Mouse (Mus musculus): ENCODE measurements around the gene Spata3. TPM values are rescaled to one million over a fixed set of nuclear protein-coding genes. Genes with fewer than 3 reads are reported as not detected.

The Spata3 gene
- not detected in 2 replicates for polyA plus RNA-seq (2011; ENCODE audit: insufficient read depth, insufficient read length, low replicate concordance, missing spikeins)

- 88% methylated on average over 8 of the region's 8 CpGs for WGBS
Measured at GRCm38 (mm10) chr1:86016516-86016915, at the start of gene Spata3. TSS of gene Spata3 (plus strand) at chr1:86016816.

GRCm38 (mm10) chr1:85969081-85969480 is 47.5 kb upstream of the Spata3 start:
- Histone ChIP-seq H3K4me1 (ENCODE audit: control insufficient read depth, insufficient read depth, low read length) (no peaks in the 10 kb centered on the region), H3K4me3 (replicated peaks; ENCODE audit: control insufficient read depth, low read depth, low read length) (no peak overlapping the region), H3K27ac (ENCODE audit: control insufficient read depth, insufficient read depth, low read depth, low read length, poor library complexity) (no peak overlapping the region)
- TF ChIP-seq POLR2A (IDR thresholded peaks at IDR 0.05; ENCODE audit: borderline replicate concordance, control insufficient read depth, low read depth, low read length) (no peak), CTCF (IDR thresholded peaks at IDR 0.05; ENCODE audit: control insufficient read depth, insufficient read depth, low read length) (no peak)
- 63% methylated on average over 1 of the region's 1 CpGs for WGBS

More at GRCm38 (mm10) chr1:86016516-86016915, at the start of gene Spata3:
- no peak for TF ChIP-seq POLR2A (IDR thresholded peaks at IDR 0.05; ENCODE audit: borderline replicate concordance, control insufficient read depth, low read depth, low read length)
- TF ChIP-seq CTCF (IDR thresholded peaks at IDR 0.05; ENCODE audit: control insufficient read depth, insufficient read depth, low read length) = no peak
- Histone ChIP-seq H3K4me1 (ENCODE audit: control insufficient read depth, insufficient read depth, low read length) (no peaks in the 10 kb centered on the region), H3K27ac (ENCODE audit: control insufficient read depth, insufficient read depth, low read depth, low read length, poor library complexity) (no peak within 1 kb of the TSS), H3K4me3 (replicated peaks; ENCODE audit: control insufficient read depth, low read depth, low read length) (no peak within 1 kb of the TSS)

DNA sequence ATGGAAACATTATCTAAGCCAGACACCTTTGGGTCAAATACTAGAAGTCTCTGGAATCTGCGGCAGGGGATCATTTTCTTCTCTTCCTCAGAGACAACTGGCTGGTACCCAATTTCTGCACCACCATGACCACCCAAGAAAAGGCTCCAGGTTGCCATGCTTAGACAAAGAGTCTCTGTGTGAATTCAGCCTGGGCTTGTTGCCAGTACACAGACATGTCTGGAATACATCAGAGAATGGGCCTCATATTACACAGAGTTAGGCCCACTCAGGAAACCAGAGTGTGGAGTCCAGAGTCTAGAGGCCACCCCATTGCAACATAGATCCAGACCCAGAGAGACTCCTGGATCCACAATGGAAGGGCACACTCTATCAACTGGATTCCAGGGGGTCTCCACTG is 47.1 kb upstream of the Spata3 start:
- Histone ChIP-seq H3K4me1 (ENCODE audit: control insufficient read depth, insufficient read depth, low read length) (no peaks in the 10 kb centered on the region), H3K27ac (ENCODE audit: control insufficient read depth, insufficient read depth, low read depth, low read length, poor library complexity) (no peak overlapping the region), H3K4me3 (replicated peaks; ENCODE audit: control insufficient read depth, low read depth, low read length) (no peak overlapping the region)
- WGBS = 87% methylated on average over 1 of the region's 1 CpGs
- no peak for TF ChIP-seq CTCF (IDR thresholded peaks at IDR 0.05; ENCODE audit: control insufficient read depth, insufficient read depth, low read length)
- no peak for TF ChIP-seq POLR2A (IDR thresholded peaks at IDR 0.05; ENCODE audit: borderline replicate concordance, control insufficient read depth, low read depth, low read length)

- Histone ChIP-seq H3K4me3 (replicated peaks; ENCODE audit: control insufficient read depth, low read depth, low read length) (no peak overlapping the region), H3K27ac (ENCODE audit: control insufficient read depth, insufficient read depth, low read depth, low read length, poor library complexity) (no peak overlapping the region), H3K4me1 (ENCODE audit: control insufficient read depth, insufficient read depth, low read length) (no peaks in the 10 kb centered on the region)
- TF ChIP-seq CTCF (IDR thresholded peaks at IDR 0.05; ENCODE audit: control insufficient read depth, insufficient read depth, low read length) (no peak), POLR2A (IDR thresholded peaks at IDR 0.05; ENCODE audit: borderline replicate concordance, control insufficient read depth, low read depth, low read length) (no peak)
- WGBS = 83% methylated on average over 3 of the region's 3 CpGs
Measured at GRCm38 (mm10) chr1:85971070-85971469, 45.5 kb upstream of the Spata3 start.

- no peak for TF ChIP-seq POLR2A (IDR thresholded peaks at IDR 0.05; ENCODE audit: borderline replicate concordance, control insufficient read depth, low read depth, low read length)
- no peak for TF ChIP-seq CTCF (IDR thresholded peaks at IDR 0.05; ENCODE audit: control insufficient read depth, insufficient read depth, low read length)
- Histone ChIP-seq H3K27ac (ENCODE audit: control insufficient read depth, insufficient read depth, low read depth, low read length, poor library complexity) (no peak overlapping the region), H3K4me3 (replicated peaks; ENCODE audit: control insufficient read depth, low read depth, low read length) (no peak overlapping the region), H3K4me1 (ENCODE audit: control insufficient read depth, insufficient read depth, low read length) (no peaks in the 10 kb centered on the region)
- 71% methylated on average over 3 of the region's 3 CpGs for WGBS
Measured at GRCm38 (mm10) chr1:85972341-85972740, 44.3 kb upstream of the Spata3 start.

- Histone ChIP-seq H3K4me1 (ENCODE audit: control insufficient read depth, insufficient read depth, low read length) (no peaks in the 10 kb centered on the region), H3K4me3 (replicated peaks; ENCODE audit: control insufficient read depth, low read depth, low read length) (no peak overlapping the region), H3K27ac (ENCODE audit: control insufficient read depth, insufficient read depth, low read depth, low read length, poor library complexity) (no peak overlapping the region)
- TF ChIP-seq CTCF (IDR thresholded peaks at IDR 0.05; ENCODE audit: control insufficient read depth, insufficient read depth, low read length) = no peak
- no peak for TF ChIP-seq POLR2A (IDR thresholded peaks at IDR 0.05; ENCODE audit: borderline replicate concordance, control insufficient read depth, low read depth, low read length)
- 78% methylated on average over 2 of the region's 2 CpGs for WGBS
Measured at GRCm38 (mm10) chr1:85973468-85973877, 43.1 kb upstream of the Spata3 start.

GRCm38 (mm10) chr1:85977709-85978108 is 38.9 kb upstream of the Spata3 start:
- Histone ChIP-seq H3K27ac (ENCODE audit: control insufficient read depth, insufficient read depth, low read depth, low read length, poor library complexity) (no peak overlapping the region), H3K4me1 (ENCODE audit: control insufficient read depth, insufficient read depth, low read length) (no peaks in the 10 kb centered on the region), H3K4me3 (replicated peaks; ENCODE audit: control insufficient read depth, low read depth, low read length) (no peak overlapping the region)
- WGBS = 0% methylated on average over 3 of the region's 3 CpGs
- TF ChIP-seq POLR2A (IDR thresholded peaks at IDR 0.05; ENCODE audit: borderline replicate concordance, control insufficient read depth, low read depth, low read length) = no peak
- no peak for TF ChIP-seq CTCF (IDR thresholded peaks at IDR 0.05; ENCODE audit: control insufficient read depth, insufficient read depth, low read length)

- no peak overlapping the region for H3K27ac ChIP-seq (ENCODE audit: control insufficient read depth, insufficient read depth, low read depth, low read length, poor library complexity)
- no peak for TF ChIP-seq CTCF (IDR thresholded peaks at IDR 0.05; ENCODE audit: control insufficient read depth, insufficient read depth, low read length)
- no peak for TF ChIP-seq POLR2A (IDR thresholded peaks at IDR 0.05; ENCODE audit: borderline replicate concordance, control insufficient read depth, low read depth, low read length)
- WGBS = 21% methylated on average over 7 of the region's 7 CpGs
- no peak overlapping the region for H3K4me3 ChIP-seq (replicated peaks; ENCODE audit: control insufficient read depth, low read depth, low read length)
- H3K4me1 ChIP-seq (ENCODE audit: control insufficient read depth, insufficient read depth, low read length) = no peaks in the 10 kb centered on the region; the same call in 1 of the 2 replicates
Measured at GRCm38 (mm10) chr1:85981738-85982357, 34.8 kb upstream of the Spata3 start.

Data from bone marrow, adult 2 months (tissue).